Mouse (Mus musculus): ENCODE measurements around the gene Tbx21.

DNA sequence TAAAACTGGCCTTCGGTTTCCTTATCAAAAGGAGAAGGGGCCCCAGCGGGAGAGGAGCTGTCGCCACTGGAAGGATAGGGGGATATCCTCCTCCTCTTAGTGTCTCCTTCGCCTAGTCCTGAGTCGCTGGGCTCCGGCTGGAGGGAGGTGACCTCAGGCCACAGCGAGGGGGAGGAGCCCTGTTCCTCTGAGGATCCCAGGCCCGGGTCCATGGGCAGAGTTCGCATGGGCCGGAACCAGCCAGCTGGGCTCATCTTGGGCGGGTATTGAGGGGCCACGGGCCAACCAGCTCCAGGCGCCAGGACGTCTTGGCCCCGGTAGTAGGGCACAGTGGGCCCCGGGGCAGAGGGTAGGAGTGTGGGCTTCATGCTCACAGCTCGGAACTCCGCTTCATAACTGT, 16.3 kb downstream of the Tbx21 start:
- TF ChIP-seq GATA1 (IDR thresholded peaks at IDR 0.05; ENCODE audit: borderline replicate concordance, low read length): no peak
- no peak for TF ChIP-seq FLI1 (IDR thresholded peaks at IDR 0.05; ENCODE audit: low read length)
